8 mouse cellular contexts compared by ENCODE assay signal in genomic region chr2:93029267-93030060, GRCm38 (mm10). TPM values are rescaled to one million over a fixed set of nuclear protein-coding genes. Genes with fewer than 3 reads are reported as not detected.
A peak's percentile ranks its signal among the peaks of the same experiment; 100 is the strongest.
DNase-seq lines count a peak whose midpoint lies in the region; ATAC-seq and TF ChIP-seq lines count a peak whose summit lies in the region.

No protein-coding gene starts in this region.

- peak; percentile 26 for ATAC-seq in embryonic facial prominence, embryonic 13.5 days (ENCODE audit: insufficient number of reproducible peaks, insufficient read depth, low FRiP score, low TSS enrichment, low read depth)
- peak; percentile 60 for ATAC-seq in intestine, embryonic 15.5 days

- H3K36me3 ChIP-seq in ES-E14 (ENCODE audit: control insufficient read depth, insufficient read depth, low read length, poor library complexity, severe bottlenecking), result no peaks in the 10 kb centered on the region
- peaks cover 34% of the 10 kb centered on the region for H3K36me3 ChIP-seq in embryonic facial prominence, embryonic 13.5 days
- no peaks in the 10 kb centered on the region for H3K36me3 ChIP-seq in intestine, embryonic 15.5 days

- H3K4me3 ChIP-seq in ES-E14 (ENCODE audit: insufficient read depth in 1 of 2, low read depth in 1 of 2, low read length in 2 of 2, poor library complexity in 1 of 2, severe bottlenecking in 1 of 2), result peak overlapping the region in 1 of 2 experiments; percentile 2; a peak in 1 of 4 replicates
- no peak overlapping the region for H3K4me3 ChIP-seq in embryonic facial prominence, embryonic 13.5 days
- no peak overlapping the region for H3K4me3 ChIP-seq in intestine, embryonic 15.5 days (replicated peaks)

- 35% methylated on average over 14 of the region's 14 CpGs for WGBS in embryonic facial prominence, embryonic 13.5 days
- WGBS in intestine, embryonic 15.5 days, result 39% methylated on average over 14 of the region's 14 CpGs

- peak overlapping the region; percentile 2; the same call in 1 of the 2 replicates for H3K9ac ChIP-seq in ES-E14 (ENCODE audit: insufficient read depth, low read depth, low read length, poor library complexity, severe bottlenecking)
- no peak overlapping the region for H3K9ac ChIP-seq in embryonic facial prominence, embryonic 13.5 days
- H3K9ac ChIP-seq in intestine, embryonic 15.5 days, result no peak overlapping the region

- H3K4me1 ChIP-seq in ES-E14 (ENCODE audit: control insufficient read depth in 2 of 2, insufficient read depth in 2 of 2, low read length in 2 of 2, poor library complexity in 1 of 2), result peaks cover 0 to 4% of the 10 kb centered on the region in 2 experiments; a peak in 2 of 4 replicates
- peaks cover 51% of the 10 kb centered on the region for H3K4me1 ChIP-seq in embryonic facial prominence, embryonic 13.5 days
- H3K4me1 ChIP-seq in intestine, embryonic 15.5 days (replicated peaks), result peaks cover 39% of the 10 kb centered on the region

- no peaks in the 10 kb centered on the region for H3K9me3 ChIP-seq in ES-E14 (ENCODE audit: control insufficient read depth, insufficient read depth, low read depth, low read length)
- no peaks in the 10 kb centered on the region for H3K9me3 ChIP-seq in embryonic facial prominence, embryonic 13.5 days
- H3K9me3 ChIP-seq in intestine, embryonic 15.5 days, result no peaks in the 10 kb centered on the region

- no peak overlapping the region for H3K27ac ChIP-seq in ES-E14 (ENCODE audit: insufficient read depth, low read depth, low read length, poor library complexity, severe bottlenecking)
- H3K27ac ChIP-seq in embryonic facial prominence, embryonic 13.5 days, result peak overlapping the region; percentile 62
- peak overlapping the region; percentile 32; the same call in 1 of the 2 replicates for H3K27ac ChIP-seq in intestine, embryonic 15.5 days

- no peak overlapping the region for H3K4me2 ChIP-seq in embryonic facial prominence, embryonic 13.5 days
- 0 out of 2 replicates have a peak overlapping the region, but pooled peaks have one; percentile 4 for H3K4me2 ChIP-seq in intestine, embryonic 15.5 days (replicated peaks)

- peak; percentile 73 for DNase-seq in adrenal gland, adult 2 months
- no peak for DNase-seq in adrenal gland, adult 18-20 months (ENCODE audit: low spot score in 2 of 2)
- no peak for DNase-seq in ES-E14 (ENCODE audit: low read depth, low spot score)
- peak; percentile 68 for DNase-seq in lung, postnatal 36 days
- DNase-seq in ovary, postnatal 10 days (ENCODE audit: low spot score), result no peak
- no peak for DNase-seq in frontal cortex, adult 2 months (ENCODE audit: extremely low spot score in 1 of 2, low spot score in 1 of 2)

- in situ Hi-C loops in ES-E14 (cut with MboI; ENCODE audit: low sequenced_read_pairs in 2 of 2, unreplicated experiment in 2 of 2), result no loop called here

- H3K27me3 ChIP-seq in embryonic facial prominence, embryonic 13.5 days, result no peaks in the 10 kb centered on the region
- H3K27me3 ChIP-seq in intestine, embryonic 15.5 days (replicated peaks), result no peaks in the 10 kb centered on the region

TF ChIP-seq in ES-E14, 5 proteins besides CTCF, POLR2A, EP300 and RAD21:
- TF ChIP-seq HCFC1 (IDR thresholded peaks at IDR 0.05; ENCODE audit: borderline replicate concordance, insufficient read depth, low read length) (no peak), ZNF384 (IDR thresholded peaks at IDR 0.05; ENCODE audit: low read depth, low read length) (no peak), MAFK (IDR thresholded peaks at IDR 0.05; ENCODE audit: insufficient read depth, low read depth, low read length) (no peak), CHD2 (IDR thresholded peaks at IDR 0.05; ENCODE audit: low read depth, low read length) (no peak), ZC3H11A (IDR thresholded peaks at IDR 0.05; ENCODE audit: borderline replicate concordance, low read depth, low read length) (no peak)
TF ChIP-seq in ES-E14: peak in this region for 0.

RNA-seq across cellular contexts. Expression of gene Prdm11, which starts 16.5 kb away (rescaled TPM):
- 10 to 100 TPM; 36.4 to 52.4 TPM for total RNA-seq in adrenal gland, adult 2 months (2021)
- polyA plus RNA-seq in adrenal gland, adult 2 months (2012; rRNA removed), result 38.3 and 39.8 TPM in 2 replicates
- 10 to 100 TPM; 40.9 to 46.5 TPM for total RNA-seq in adrenal gland, adult 18-20 months (2021)
- 3.7 and 4.5 TPM in 2 replicates for total RNA-seq in ES-E14 (2012; rRNA removed)
- 7.8 and 8.7 TPM in 2 replicates for polyA plus RNA-seq in embryonic facial prominence, embryonic 13.5 days (2015; fragmentation: Nextera tagmentation; extraction: Ambion mirVana)
- polyA plus RNA-seq in intestine, embryonic 15.5 days (2015; fragmentation: Nextera tagmentation; extraction: Ambion mirVana), result 8.0 and 8.6 TPM in 2 replicates
- polyA plus RNA-seq in frontal cortex, adult 2 months (2012; rRNA removed), result 7.9 and 8.0 TPM in 2 replicates

Comparison
In these comparisons a context has a peak if more than half of its experiments do, and no peak if none do; other contexts are left out.
1. DNase-seq: peak in adrenal gland, adult 2 months (single experiment) and lung, postnatal 36 days (single experiment); none in adrenal gland, adult 18-20 months (0 of 2), ES-E14 (single experiment), ovary, postnatal 10 days (single experiment) and frontal cortex, adult 2 months (0 of 2).